Mouse (Mus musculus): ENCODE measurements around the gene Olfr531.

The Olfr531 gene

GRCm38 (mm10) chr7:140402818-140403217 is at the start of gene Olfr531:
Olfr531 (minus strand) TSS chr7:140402918.
- no peak for DNase-seq (ENCODE audit: low spot score in 2 of 2)

- DNase-seq (ENCODE audit: low spot score in 2 of 2): no peak
These were observed 40.4 kb upstream of the Olfr531 start for GRCm38 (mm10) chr7:140443141-140443540.

GRCm38 (mm10) chr7:140421539-140421938 is 18.8 kb upstream of the Olfr531 start, which contains the start of gene Olfr532:
Olfr532 (minus strand) TSS chr7:140421639.
- DNase-seq (ENCODE audit: low spot score in 2 of 2): no peak

- DNase-seq (ENCODE audit: low spot score in 2 of 2): no peak
These were observed 25.8 kb downstream of the Olfr531 start for GRCm38 (mm10) chr7:140376911-140377310.

- DNase-seq (ENCODE audit: low spot score in 2 of 2): no peak
These were observed 26.5 kb downstream of the Olfr531 start, which contains the start of gene Olfr530 for GRCm38 (mm10) chr7:140376231-140376630. Olfr530 (minus strand) TSS chr7:140376331.

GRCm38 (mm10) chr7:140374300-140374699 is 28.4 kb downstream of the Olfr531 start:
- DNase-seq (ENCODE audit: low spot score in 2 of 2): no peak

- DNase-seq (ENCODE audit: low spot score in 2 of 2): no peak
These were observed 41.1 kb downstream of the Olfr531 start, which contains the start of gene Olfr60 for GRCm38 (mm10) chr7:140361571-140361970. Olfr60 (minus strand) TSS chr7:140361671.

Measured in frontal cortex, postnatal 10 days (tissue).